Mouse (Mus musculus): ENCODE data around the gene Ncoa5. TPM values are rescaled to one million over a fixed set of nuclear protein-coding genes. Genes with fewer than 3 reads are reported as not detected.

Gene Ncoa5
- polyA plus RNA-seq, 1 experiment from 2014 or later: 49.5 TPM

GRCm38 (mm10) chr2:164991111-164991510, 43.6 kb downstream of the Ncoa5 start:
- Histone ChIP-seq H3K9ac (ENCODE audit: low read length) (no peak overlapping the region), H3K27me3 (ENCODE audit: control insufficient read depth, insufficient read depth, low read length) (peaks cover 5% of the 10 kb centered on the region; the same call in 1 of the 2 replicates), H3K27ac (ENCODE audit: low read length) (no peak overlapping the region), H3K4me1 (ENCODE audit: control insufficient read depth, insufficient read depth, low read length) (no peaks in the 10 kb centered on the region), H3K36me3 (ENCODE audit: control insufficient read depth, insufficient read depth, low read length) (no peaks in the 10 kb centered on the region), H3K4me3 (replicated peaks; ENCODE audit: low read length) (no peak overlapping the region), H3K4me2 (ENCODE audit: low read depth, low read length) (no peak overlapping the region), H3K9me3 (replicated peaks; ENCODE audit: control insufficient read depth, low read length) (no peaks in the 10 kb centered on the region)
- WGBS: 78% methylated on average over 3 of the region's 3 CpGs
- no peak for ATAC-seq (ENCODE audit: insufficient read depth, low FRiP score)

- 59% methylated on average over 13 of the region's 13 CpGs for WGBS
- H3K27me3 ChIP-seq (ENCODE audit: control insufficient read depth, insufficient read depth, low read length): no peaks in the 10 kb centered on the region
- no peaks in the 10 kb centered on the region for H3K36me3 ChIP-seq (ENCODE audit: control insufficient read depth, insufficient read depth, low read length)
- H3K9ac ChIP-seq (ENCODE audit: low read length): no peak overlapping the region
- no peak overlapping the region for H3K4me3 ChIP-seq (replicated peaks; ENCODE audit: low read length)
- no peak overlapping the region for H3K4me2 ChIP-seq (ENCODE audit: low read depth, low read length)
- no peaks in the 10 kb centered on the region for H3K4me1 ChIP-seq (ENCODE audit: control insufficient read depth, insufficient read depth, low read length)
- ATAC-seq (ENCODE audit: insufficient read depth, low FRiP score): no peak
- H3K9me3 ChIP-seq (replicated peaks; ENCODE audit: control insufficient read depth, low read length): no peaks in the 10 kb centered on the region
- no peak overlapping the region for H3K27ac ChIP-seq (ENCODE audit: low read length)
These were observed 45.9 kb downstream of the Ncoa5 start for GRCm38 (mm10) chr2:164988777-164989176.

- Histone ChIP-seq H3K9ac (ENCODE audit: low read length) (no peak overlapping the region), H3K4me2 (ENCODE audit: low read depth, low read length) (no peak overlapping the region), H3K4me1 (ENCODE audit: control insufficient read depth, insufficient read depth, low read length) (no peaks in the 10 kb centered on the region), H3K36me3 (ENCODE audit: control insufficient read depth, insufficient read depth, low read length) (no peaks in the 10 kb centered on the region), H3K4me3 (replicated peaks; ENCODE audit: low read length) (no peak overlapping the region), H3K9me3 (replicated peaks; ENCODE audit: control insufficient read depth, low read length) (no peaks in the 10 kb centered on the region), H3K27ac (ENCODE audit: low read length) (no peak overlapping the region), H3K27me3 (ENCODE audit: control insufficient read depth, insufficient read depth, low read length) (no peaks in the 10 kb centered on the region)
- no peak for ATAC-seq (ENCODE audit: insufficient read depth, low FRiP score)
- WGBS: 67% methylated on average over 14 of the region's 14 CpGs
These were observed 48.2 kb downstream of the Ncoa5 start for GRCm38 (mm10) chr2:164986371-164987027.

GRCm38 (mm10) chr2:164985962-164986361, 48.7 kb downstream of the Ncoa5 start:
- no peak overlapping the region for H3K27ac ChIP-seq (ENCODE audit: low read length)
- no peak overlapping the region for H3K9ac ChIP-seq (ENCODE audit: low read length)
- no peaks in the 10 kb centered on the region for H3K27me3 ChIP-seq (ENCODE audit: control insufficient read depth, insufficient read depth, low read length)
- H3K4me2 ChIP-seq (ENCODE audit: low read depth, low read length): no peak overlapping the region
- H3K9me3 ChIP-seq (replicated peaks; ENCODE audit: control insufficient read depth, low read length): no peaks in the 10 kb centered on the region
- H3K4me1 ChIP-seq (ENCODE audit: control insufficient read depth, insufficient read depth, low read length): no peaks in the 10 kb centered on the region
- no peaks in the 10 kb centered on the region for H3K36me3 ChIP-seq (ENCODE audit: control insufficient read depth, insufficient read depth, low read length)
- 78% methylated on average over 6 of the region's 6 CpGs for WGBS
- no peak for ATAC-seq (ENCODE audit: insufficient read depth, low FRiP score)
- no peak overlapping the region for H3K4me3 ChIP-seq (replicated peaks; ENCODE audit: low read length)

DNA sequence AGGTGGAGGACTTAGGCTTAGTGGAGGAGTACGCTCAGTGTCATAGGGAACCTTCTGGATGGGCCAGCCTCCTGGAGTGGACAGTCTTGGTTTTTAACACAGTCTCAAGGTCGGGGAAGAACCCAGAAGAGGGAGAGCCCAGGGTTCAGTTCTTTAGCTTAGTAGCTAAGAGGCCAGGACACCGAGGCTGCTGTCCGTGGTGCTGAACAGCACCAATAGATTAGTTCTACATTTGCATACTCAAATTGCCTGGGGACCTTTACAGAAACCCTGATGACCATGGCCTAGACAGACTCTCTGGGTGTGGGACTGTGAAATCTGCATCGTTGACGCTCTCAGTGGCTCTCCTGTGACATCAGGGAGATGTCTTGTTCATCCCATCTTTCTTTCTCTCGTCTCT, 54.9 kb downstream of the Ncoa5 start:
- H3K36me3 ChIP-seq (ENCODE audit: control insufficient read depth, insufficient read depth, low read length): no peaks in the 10 kb centered on the region
- no peak overlapping the region for H3K4me2 ChIP-seq (ENCODE audit: low read depth, low read length)
- 26% methylated on average over 7 of the region's 7 CpGs for WGBS
- H3K4me1 ChIP-seq (ENCODE audit: control insufficient read depth, insufficient read depth, low read length): no peaks in the 10 kb centered on the region
- ATAC-seq (ENCODE audit: insufficient read depth, low FRiP score): no peak
- no peak overlapping the region for H3K4me3 ChIP-seq (replicated peaks; ENCODE audit: low read length)
- no peaks in the 10 kb centered on the region for H3K27me3 ChIP-seq (ENCODE audit: control insufficient read depth, insufficient read depth, low read length)
- no peak overlapping the region for H3K9ac ChIP-seq (ENCODE audit: low read length)
- no peaks in the 10 kb centered on the region for H3K9me3 ChIP-seq (replicated peaks; ENCODE audit: control insufficient read depth, low read length)
- H3K27ac ChIP-seq (ENCODE audit: low read length): no peak overlapping the region

DNA sequence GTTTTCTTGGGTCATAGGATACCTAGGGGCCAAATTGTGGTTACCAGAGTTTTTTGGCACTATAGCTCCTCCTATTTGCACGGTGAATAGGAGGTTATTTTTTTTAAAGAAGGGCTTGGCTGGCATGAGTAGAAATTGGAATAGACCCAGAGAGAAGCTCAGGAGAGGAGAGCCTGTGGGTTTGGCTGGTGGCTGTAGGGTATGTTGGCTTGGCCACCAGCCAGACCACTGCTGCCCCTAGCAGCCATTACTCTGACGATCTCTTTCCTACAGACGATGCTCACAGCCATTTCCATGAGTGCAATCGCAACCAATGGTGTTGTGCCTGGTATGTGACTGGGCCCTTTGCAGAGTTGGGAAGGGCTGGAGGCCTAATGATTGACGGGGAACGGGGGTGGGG, 59.1 kb downstream of the Ncoa5 start:
- no peak overlapping the region for H3K4me2 ChIP-seq (ENCODE audit: low read depth, low read length)
- H3K4me3 ChIP-seq (replicated peaks; ENCODE audit: low read length): no peak overlapping the region
- no peaks in the 10 kb centered on the region for H3K9me3 ChIP-seq (replicated peaks; ENCODE audit: control insufficient read depth, low read length)
- peaks cover 15% of the 10 kb centered on the region for H3K27me3 ChIP-seq (ENCODE audit: control insufficient read depth, insufficient read depth, low read length)
- H3K27ac ChIP-seq (ENCODE audit: low read length): no peak overlapping the region
- no peak for ATAC-seq (ENCODE audit: insufficient read depth, low FRiP score)
- H3K36me3 ChIP-seq (ENCODE audit: control insufficient read depth, insufficient read depth, low read length): no peaks in the 10 kb centered on the region
- no peak overlapping the region for H3K9ac ChIP-seq (ENCODE audit: low read length)
- H3K4me1 ChIP-seq (ENCODE audit: control insufficient read depth, insufficient read depth, low read length): no peaks in the 10 kb centered on the region
- 78% methylated on average over 6 of the region's 6 CpGs for WGBS

DNA sequence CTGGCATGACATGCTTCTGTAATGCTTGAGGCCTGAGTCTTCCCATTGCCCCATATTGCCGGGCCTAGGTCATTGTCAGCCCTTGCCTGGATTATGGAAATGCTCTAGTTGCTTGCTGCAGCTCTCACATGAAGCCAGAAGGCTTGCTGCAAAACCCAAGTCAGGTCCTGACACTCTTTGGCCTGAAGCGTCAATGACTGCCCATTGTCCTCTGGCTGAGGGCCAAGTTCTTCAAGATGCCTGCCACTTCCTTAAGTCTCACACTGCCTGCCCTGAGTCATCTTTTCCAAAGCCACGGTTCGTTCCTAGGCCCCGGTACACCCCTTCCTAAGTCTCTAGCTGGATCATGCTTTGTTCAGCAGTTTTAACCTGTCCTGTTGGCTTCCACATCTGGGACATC, 62.0 kb downstream of the Ncoa5 start:
- H3K9ac ChIP-seq (ENCODE audit: low read length): no peak overlapping the region
- 61% methylated on average over 5 of the region's 5 CpGs for WGBS
- no peaks in the 10 kb centered on the region for H3K9me3 ChIP-seq (replicated peaks; ENCODE audit: control insufficient read depth, low read length)
- no peak overlapping the region for H3K4me3 ChIP-seq (replicated peaks; ENCODE audit: low read length)
- peaks cover 6% of the 10 kb centered on the region; the same call in 1 of the 2 replicates for H3K4me1 ChIP-seq (ENCODE audit: control insufficient read depth, insufficient read depth, low read length)
- no peak for ATAC-seq (ENCODE audit: insufficient read depth, low FRiP score)
- H3K27me3 ChIP-seq (ENCODE audit: control insufficient read depth, insufficient read depth, low read length): peaks cover 44% of the 10 kb centered on the region
- H3K4me2 ChIP-seq (ENCODE audit: low read depth, low read length): no peak overlapping the region
- H3K36me3 ChIP-seq (ENCODE audit: control insufficient read depth, insufficient read depth, low read length): no peaks in the 10 kb centered on the region
- H3K27ac ChIP-seq (ENCODE audit: low read length): no peak overlapping the region

DNA sequence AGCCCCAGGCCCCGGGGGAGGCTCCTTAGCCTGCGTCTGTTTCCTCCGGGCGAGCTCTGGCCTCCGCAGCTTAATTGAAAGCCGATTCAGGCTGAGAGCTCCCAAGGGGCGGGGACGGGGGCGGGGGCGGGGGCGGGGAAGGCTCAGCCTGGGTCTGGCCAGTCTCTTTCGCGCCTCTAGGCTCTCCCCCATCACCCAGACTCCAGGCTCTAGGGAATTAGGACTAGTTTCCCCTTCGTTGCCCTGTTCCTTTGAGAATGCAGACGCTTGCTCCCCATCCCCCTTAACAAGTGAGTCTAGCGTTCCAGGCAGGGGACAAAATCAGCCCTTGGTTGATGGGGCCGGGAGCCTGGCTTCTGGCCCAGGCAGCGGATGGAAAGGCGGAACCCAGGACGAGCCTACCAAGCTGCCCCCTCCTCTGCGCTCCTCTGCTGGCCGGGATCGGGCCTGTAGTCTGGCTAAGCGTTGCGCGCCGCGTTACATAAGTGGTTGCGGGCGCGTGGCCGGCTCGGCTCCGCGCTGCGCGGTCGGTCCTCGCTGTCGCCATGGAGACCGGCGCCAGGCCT, 64.0 kb downstream of the Ncoa5 start:
- H3K27me3 ChIP-seq (ENCODE audit: control insufficient read depth, insufficient read depth, low read length): peaks cover 60% of the 10 kb centered on the region
- no peaks in the 10 kb centered on the region for H3K9me3 ChIP-seq (replicated peaks; ENCODE audit: control insufficient read depth, low read length)
- H3K4me3 ChIP-seq (replicated peaks; ENCODE audit: low read length): no peak overlapping the region
- H3K4me2 ChIP-seq (ENCODE audit: low read depth, low read length): peak overlapping the region; percentile 22; the same call in 1 of the 2 replicates
- ATAC-seq (ENCODE audit: insufficient read depth, low FRiP score): no peak
- peaks cover 7% of the 10 kb centered on the region; the same call in 1 of the 2 replicates for H3K4me1 ChIP-seq (ENCODE audit: control insufficient read depth, insufficient read depth, low read length)
- no peaks in the 10 kb centered on the region for H3K36me3 ChIP-seq (ENCODE audit: control insufficient read depth, insufficient read depth, low read length)
- H3K9ac ChIP-seq (ENCODE audit: low read length): no peak overlapping the region
- WGBS: 2% methylated on average over 42 of the region's 42 CpGs
- H3K27ac ChIP-seq (ENCODE audit: low read length): no peak overlapping the region

DNA sequence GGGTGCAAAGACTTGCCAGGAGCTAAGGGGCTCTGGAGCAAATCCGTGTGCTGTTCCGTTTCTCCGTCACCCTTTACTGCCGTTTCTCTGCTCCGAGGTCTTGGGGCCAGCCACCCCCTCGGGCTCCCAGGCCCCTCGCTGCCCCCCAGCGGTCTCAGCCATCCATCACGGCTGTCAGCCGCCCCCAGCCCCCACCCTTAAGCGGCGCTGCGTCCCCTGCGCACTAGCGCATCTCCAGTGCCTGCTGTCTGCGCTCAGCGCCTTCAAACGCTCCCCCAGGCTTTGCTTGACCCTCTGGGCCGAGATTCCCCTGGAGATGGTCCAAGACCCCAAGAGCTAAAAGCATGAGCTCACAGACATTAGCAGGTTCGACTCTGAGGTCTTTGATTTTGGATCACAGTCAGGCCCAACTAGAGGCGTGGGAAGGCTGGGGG, 65.3 kb downstream of the Ncoa5 start:
- Histone ChIP-seq H3K9me3 (replicated peaks; ENCODE audit: control insufficient read depth, low read length) (no peaks in the 10 kb centered on the region), H3K4me3 (replicated peaks; ENCODE audit: low read length) (no peak overlapping the region), H3K36me3 (ENCODE audit: control insufficient read depth, insufficient read depth, low read length) (no peaks in the 10 kb centered on the region), H3K9ac (ENCODE audit: low read length) (no peak overlapping the region), H3K4me1 (ENCODE audit: control insufficient read depth, insufficient read depth, low read length) (peaks cover 7% of the 10 kb centered on the region; the same call in 1 of the 2 replicates), H3K4me2 (ENCODE audit: low read depth, low read length) (no peak overlapping the region), H3K27me3 (ENCODE audit: control insufficient read depth, insufficient read depth, low read length) (peaks cover 60% of the 10 kb centered on the region), H3K27ac (ENCODE audit: low read length) (no peak overlapping the region)
- 6% methylated on average over 21 of the region's 21 CpGs for WGBS
- no peak for ATAC-seq (ENCODE audit: insufficient read depth, low FRiP score)

Measured in stomach, embryonic 16.5 days (tissue).